Mouse (Mus musculus) C2C12 (cell line): ENCODE results near the gene Prn.

Experiments
- CTCF ChIP-seq: IDR thresholded peaks from one replicate; pipeline ENCODE4 v1.5.1; 2011; ENCODE audit not compliant: control insufficient read depth, insufficient read depth, insufficient read length
- FOSL1 ChIP-seq: IDR thresholded peaks from one replicate; pipeline ENCODE4 v1.8.0; 2011; ENCODE audit warnings: mild to moderate bottlenecking, low read length; ENCODE audit not compliant: poor library complexity, insufficient read depth, severe bottlenecking
- USF1 ChIP-seq: IDR thresholded peaks from one replicate; pipeline ENCODE4 v1.6.1; 2011; ENCODE audit warnings: low read depth, mild to moderate bottlenecking, control low read depth, moderate library complexity

GRCm38 (mm10) chr2:131902867-131903266, 6.9 kb upstream of the Prn start:
- TF ChIP-seq CTCF (no peak), USF1 (no peak), FOSL1 (peak; percentile 53)
